Mouse (Mus musculus): ENCODE measurements around the gene Gpatch2. TPM values are rescaled to one million over a fixed set of nuclear protein-coding genes. Genes with fewer than 3 reads are reported as not detected.

Gene Gpatch2
- polyA plus RNA-seq, 1 experiment from 2014 or later, result 5.4 TPM

DNA sequence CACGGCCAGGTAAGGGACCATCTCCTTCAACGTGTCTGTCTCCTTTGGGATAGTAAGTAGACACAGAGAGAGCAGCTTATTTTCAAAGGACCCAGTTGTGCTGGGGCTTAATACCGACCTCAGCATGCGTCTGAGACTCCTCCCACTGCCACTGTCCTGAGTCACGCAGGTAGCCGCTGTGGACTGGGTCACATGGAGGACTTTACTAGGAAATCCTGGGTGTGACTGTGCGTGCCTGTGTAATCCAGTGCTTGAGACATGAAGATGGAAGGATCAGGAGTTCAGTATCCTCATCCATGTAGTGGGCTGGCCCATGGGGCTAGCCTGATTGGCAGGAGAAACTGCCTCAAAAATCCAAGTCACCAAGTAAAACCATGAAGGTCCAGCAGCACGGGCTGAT, 101.2 kb downstream of the Gpatch2 start:
- Histone ChIP-seq H3K36me3 (replicated peaks; ENCODE audit: insufficient read depth, low read length) (no peaks in the 10 kb centered on the region; the same call in 1 of the 2 replicates), H3K4me1 (ENCODE audit: insufficient read depth) (peaks cover 3% of the 10 kb centered on the region; the same call in 1 of the 2 replicates), H3K27ac (ENCODE audit: low read depth) (no peak overlapping the region), H3K4me3 (ENCODE audit: low read depth, low read length) (no peak overlapping the region), H3K27me3 (ENCODE audit: insufficient read depth, low read length) (no peaks in the 10 kb centered on the region), H3K9me3 (ENCODE audit: low read length) (no peaks in the 10 kb centered on the region), H3K9ac (replicated peaks) (no peak overlapping the region), H3K4me2 (ENCODE audit: low read depth, low read length) (no peak overlapping the region)
- DNase-seq, result no peak
- WGBS (ENCODE audit: insufficient replicate concordance), result 78% methylated on average over 8 of the region's 8 CpGs
- ATAC-seq, result no peak
- TF ChIP-seq EP300 (IDR thresholded peaks at IDR 0.05; ENCODE audit: low read depth) (no peak), CTCF (IDR thresholded peaks at IDR 0.05; ENCODE audit: low read depth) (no peak)

DNA sequence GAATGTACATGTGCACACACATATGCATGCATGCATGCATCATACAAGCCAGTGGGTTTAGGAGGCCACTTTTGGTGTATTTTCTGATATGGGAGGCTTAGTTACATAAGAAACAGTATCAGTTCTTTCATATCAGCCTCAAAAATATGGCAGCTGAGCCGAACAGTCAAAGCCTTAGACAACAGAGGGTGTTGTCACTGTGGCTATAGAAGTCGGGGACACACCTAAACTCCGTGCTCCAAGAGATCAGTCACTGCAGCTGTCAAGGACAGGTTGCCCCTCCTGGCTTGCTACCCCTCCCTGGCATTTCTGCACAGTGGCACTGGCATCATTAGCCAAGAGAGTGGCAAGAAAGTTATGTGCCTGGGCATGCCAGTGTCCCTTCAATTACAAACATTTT, 106.5 kb downstream of the Gpatch2 start:
- TF ChIP-seq CTCF (IDR thresholded peaks at IDR 0.05; ENCODE audit: low read depth) (no peak), EP300 (IDR thresholded peaks at IDR 0.05; ENCODE audit: low read depth) (no peak)
- Histone ChIP-seq H3K4me1 (ENCODE audit: insufficient read depth) (no peaks in the 10 kb centered on the region), H3K27me3 (ENCODE audit: insufficient read depth, low read length) (no peaks in the 10 kb centered on the region), H3K4me3 (ENCODE audit: low read depth, low read length) (no peak overlapping the region), H3K9me3 (ENCODE audit: low read length) (no peaks in the 10 kb centered on the region), H3K9ac (replicated peaks) (no peak overlapping the region), H3K36me3 (replicated peaks; ENCODE audit: insufficient read depth, low read length) (no peaks in the 10 kb centered on the region; the same call in 1 of the 2 replicates), H3K4me2 (ENCODE audit: low read depth, low read length) (no peak overlapping the region), H3K27ac (ENCODE audit: low read depth) (no peak overlapping the region)
- no peak for ATAC-seq
- no peak for DNase-seq
- 73% methylated on average over 3 of the region's 3 CpGs for WGBS (ENCODE audit: insufficient replicate concordance)

DNA sequence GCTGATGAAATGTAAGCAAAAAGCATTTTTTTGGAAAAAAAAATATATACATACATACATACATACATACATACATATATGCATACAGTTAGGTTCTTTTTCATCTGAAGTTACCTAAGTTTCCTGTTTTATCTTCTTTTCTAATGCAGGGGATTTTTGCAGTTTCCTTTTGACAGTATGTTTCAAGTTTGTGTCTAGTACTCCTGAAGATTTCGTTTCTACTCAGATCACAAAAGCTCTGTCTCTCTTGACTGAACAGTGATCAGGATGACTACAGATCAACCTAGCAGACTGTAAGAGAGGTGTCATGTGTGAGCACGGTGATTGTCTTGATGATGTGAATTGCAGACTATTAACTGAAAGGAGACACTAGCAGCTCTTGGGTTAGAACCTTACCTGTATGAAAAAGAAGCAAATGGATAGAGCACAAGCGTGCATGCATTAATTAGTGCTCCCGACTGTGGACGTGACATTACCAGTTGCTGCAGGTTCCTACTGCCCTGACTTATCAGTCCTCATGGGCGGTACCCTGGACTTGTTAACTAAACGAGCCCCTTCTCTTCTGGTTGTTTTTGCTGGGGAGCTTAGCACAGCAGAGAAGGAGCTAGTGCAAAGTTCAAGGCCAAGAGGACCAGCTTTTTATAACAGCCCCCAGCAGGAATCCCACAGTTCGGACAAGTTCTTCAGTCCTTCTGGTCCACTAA, 107.3 kb downstream of the Gpatch2 start:
- H3K36me3 ChIP-seq (replicated peaks; ENCODE audit: insufficient read depth, low read length), result no peaks in the 10 kb centered on the region; the same call in 1 of the 2 replicates
- no peak overlapping the region for H3K27ac ChIP-seq (ENCODE audit: low read depth)
- DNase-seq (no peak), ATAC-seq (no peak)
- no peak overlapping the region for H3K9ac ChIP-seq (replicated peaks)
- no peak overlapping the region for H3K4me3 ChIP-seq (ENCODE audit: low read depth, low read length)
- no peaks in the 10 kb centered on the region for H3K9me3 ChIP-seq (ENCODE audit: low read length)
- no peak for TF ChIP-seq EP300 (IDR thresholded peaks at IDR 0.05; ENCODE audit: low read depth)
- WGBS (ENCODE audit: insufficient replicate concordance), result 68% methylated on average over 8 of the region's 8 CpGs
- no peaks in the 10 kb centered on the region for H3K4me1 ChIP-seq (ENCODE audit: insufficient read depth)
- H3K4me2 ChIP-seq (ENCODE audit: low read depth, low read length), result no peak overlapping the region
- H3K27me3 ChIP-seq (ENCODE audit: insufficient read depth, low read length), result no peaks in the 10 kb centered on the region

DNA sequence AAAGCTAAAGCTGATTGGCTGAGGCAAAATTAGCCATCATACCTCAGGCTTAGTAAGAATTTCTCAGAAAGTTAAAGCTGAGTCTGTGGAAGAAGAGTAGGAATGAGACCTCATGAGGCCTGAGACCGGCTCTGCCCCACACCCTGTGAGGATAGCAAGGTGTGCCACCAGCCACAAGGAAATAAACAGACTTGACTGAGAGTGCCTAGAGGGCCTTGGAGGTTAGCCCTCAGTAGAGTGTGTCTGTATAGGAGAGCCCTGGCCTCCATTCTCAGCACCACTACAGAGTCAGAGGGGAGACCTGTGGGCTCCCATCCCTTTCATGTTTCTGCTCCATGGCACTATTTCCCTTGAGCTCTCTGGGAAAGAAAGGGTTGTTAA, 107.9 kb downstream of the Gpatch2 start:
- Histone ChIP-seq H3K9ac (replicated peaks) (no peak overlapping the region), H3K9me3 (ENCODE audit: low read length) (no peaks in the 10 kb centered on the region), H3K4me2 (ENCODE audit: low read depth, low read length) (no peak overlapping the region), H3K4me3 (ENCODE audit: low read depth, low read length) (no peak overlapping the region), H3K27me3 (ENCODE audit: insufficient read depth, low read length) (no peaks in the 10 kb centered on the region), H3K4me1 (ENCODE audit: insufficient read depth) (no peaks in the 10 kb centered on the region), H3K27ac (ENCODE audit: low read depth) (no peak overlapping the region), H3K36me3 (replicated peaks; ENCODE audit: insufficient read depth, low read length) (no peaks in the 10 kb centered on the region; the same call in 1 of the 2 replicates)
- DNase-seq (no peak), ATAC-seq (no peak)
- TF ChIP-seq CTCF (IDR thresholded peaks at IDR 0.05; ENCODE audit: low read depth) (no peak), EP300 (IDR thresholded peaks at IDR 0.05; ENCODE audit: low read depth) (no peak)
- 76% methylated on average over 1 of the region's 1 CpGs for WGBS (ENCODE audit: insufficient replicate concordance)

DNA sequence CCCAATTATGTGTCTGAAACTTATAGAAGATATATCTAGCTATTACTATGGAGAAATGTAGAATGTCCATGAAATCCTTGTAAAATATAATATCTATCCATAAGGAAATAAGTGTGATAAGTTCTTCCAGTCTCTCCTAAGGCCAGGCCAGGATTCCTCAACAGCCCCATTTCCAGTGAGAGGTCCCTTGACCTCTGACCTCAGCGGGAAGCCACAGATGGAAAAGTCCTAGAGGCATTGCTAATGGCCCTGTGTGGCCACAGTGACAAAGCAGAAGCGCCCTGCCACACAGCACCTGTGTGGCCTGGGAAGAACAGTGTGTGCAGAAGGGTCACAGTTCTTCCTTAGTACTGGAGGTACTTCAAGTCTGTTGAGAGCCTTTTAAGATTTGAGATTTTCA, 127.2 kb downstream of the Gpatch2 start:
- H3K4me2 ChIP-seq (ENCODE audit: low read depth, low read length), result no peak overlapping the region
- 52% methylated on average over 2 of the region's 2 CpGs for WGBS (ENCODE audit: insufficient replicate concordance)
- H3K4me3 ChIP-seq (ENCODE audit: low read depth, low read length), result no peak overlapping the region
- H3K9ac ChIP-seq (replicated peaks), result no peak overlapping the region
- no peak for DNase-seq
- H3K9me3 ChIP-seq (ENCODE audit: low read length), result no peaks in the 10 kb centered on the region
- no peak overlapping the region for H3K27ac ChIP-seq (ENCODE audit: low read depth)
- no peaks in the 10 kb centered on the region for H3K27me3 ChIP-seq (ENCODE audit: insufficient read depth, low read length)
- 0 out of 2 replicates have a peak, but pooled peaks cover 5% of the 10 kb centered on the region for H3K36me3 ChIP-seq (replicated peaks; ENCODE audit: insufficient read depth, low read length)
- TF ChIP-seq CTCF (IDR thresholded peaks at IDR 0.05; ENCODE audit: low read depth) (no peak), EP300 (IDR thresholded peaks at IDR 0.05; ENCODE audit: low read depth) (no peak)
- ATAC-seq, result no peak
- no peaks in the 10 kb centered on the region for H3K4me1 ChIP-seq (ENCODE audit: insufficient read depth)

DNA sequence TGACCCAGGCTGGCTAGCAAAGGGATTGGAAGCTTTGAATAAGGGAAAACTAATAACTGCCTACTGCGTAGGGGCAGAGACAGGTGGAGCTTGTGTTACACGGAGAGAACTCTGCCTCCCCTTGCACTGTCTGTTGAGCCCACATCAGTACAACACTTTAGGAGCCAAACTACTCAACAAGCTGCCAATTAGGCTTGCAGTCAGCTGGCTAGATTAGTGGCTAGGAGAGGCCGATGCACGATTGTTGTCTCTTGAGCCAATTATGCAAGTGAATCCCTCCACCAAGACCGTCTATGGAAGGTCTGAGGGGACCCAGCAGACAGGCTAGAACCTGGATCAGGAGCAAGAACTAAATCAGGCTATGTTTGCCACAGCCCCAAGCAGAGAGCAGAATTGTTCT, 129.8 kb downstream of the Gpatch2 start:
- DNase-seq (no peak), ATAC-seq (no peak)
- Histone ChIP-seq H3K4me2 (ENCODE audit: low read depth, low read length) (no peak overlapping the region), H3K36me3 (replicated peaks; ENCODE audit: insufficient read depth, low read length) (peaks cover 5% of the 10 kb centered on the region), H3K4me1 (ENCODE audit: insufficient read depth) (no peaks in the 10 kb centered on the region), H3K9me3 (ENCODE audit: low read length) (no peaks in the 10 kb centered on the region), H3K27ac (ENCODE audit: low read depth) (no peak overlapping the region), H3K4me3 (ENCODE audit: low read depth, low read length) (no peak overlapping the region), H3K27me3 (ENCODE audit: insufficient read depth, low read length) (no peaks in the 10 kb centered on the region), H3K9ac (replicated peaks) (no peak overlapping the region)
- WGBS (ENCODE audit: insufficient replicate concordance), result 84% methylated on average over 5 of the region's 5 CpGs
- TF ChIP-seq CTCF (IDR thresholded peaks at IDR 0.05; ENCODE audit: low read depth) (no peak), EP300 (IDR thresholded peaks at IDR 0.05; ENCODE audit: low read depth) (no peak)

All from liver, postnatal 0 days (tissue).